Mouse (Mus musculus): ENCODE data around the gene 5330417H12Rik.
A peak's percentile ranks its signal among the peaks of the same experiment; 100 is the strongest.

Gene 5330417H12Rik

GRCm38 (mm10) chr7:107625781-107626180 lies 820 bp upstream of the 5330417H12Rik start:
- no peak for DNase-seq (ENCODE audit: low read depth, low spot score)

- DNase-seq (ENCODE audit: low read depth, low spot score) = no peak
Measured at GRCm38 (mm10) chr7:107624432-107624831, 529 bp downstream of the 5330417H12Rik start.

GRCm38 (mm10) chr7:107620137-107620536 lies 4.8 kb downstream of the 5330417H12Rik start:
- DNase-seq (ENCODE audit: low read depth, low spot score) = peak; percentile 14

DNA sequence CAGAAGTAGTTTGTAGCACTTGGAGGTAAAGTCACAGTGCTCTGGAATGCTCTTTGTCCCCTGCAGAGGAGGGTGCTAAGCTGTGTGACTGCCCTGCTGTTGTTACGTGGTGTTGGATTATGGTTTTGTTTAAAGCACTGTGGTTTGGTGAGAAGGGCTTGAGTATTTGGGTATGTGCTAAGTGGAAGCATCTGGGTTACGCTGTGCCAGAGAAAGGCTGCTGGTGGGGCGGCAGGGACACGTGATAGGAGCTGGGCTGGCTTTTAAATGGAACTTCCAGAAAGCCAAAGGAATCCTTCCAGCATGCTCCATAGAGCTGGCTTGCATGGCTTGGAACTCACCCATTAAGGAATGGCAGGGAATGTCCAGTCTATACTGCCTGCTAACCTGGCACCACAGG lies 5.7 kb downstream of the 5330417H12Rik start:
- no peak for DNase-seq (ENCODE audit: low read depth, low spot score)

GRCm38 (mm10) chr7:107618028-107618992 lies 6.7 kb downstream of the 5330417H12Rik start:
- no peak for DNase-seq (ENCODE audit: low read depth, low spot score)

DNA sequence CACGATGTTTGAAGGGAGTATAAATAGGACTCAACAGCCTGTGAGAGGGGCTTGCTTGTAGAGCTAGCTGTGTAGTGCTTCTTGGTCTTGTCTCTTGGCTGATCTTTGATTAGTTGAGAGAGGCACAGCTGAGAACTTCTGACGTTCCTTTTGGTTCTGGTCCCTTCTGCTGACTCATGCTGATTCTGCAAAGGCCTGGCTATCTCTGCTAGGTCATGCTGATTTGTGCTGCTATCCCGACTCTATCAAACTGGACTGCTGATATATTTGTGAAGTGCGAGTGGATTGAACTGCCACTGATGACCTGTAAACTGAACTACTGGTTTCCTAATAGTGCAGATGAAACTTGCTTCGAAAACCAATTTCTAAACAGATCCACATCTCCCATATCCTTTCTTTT lies 14.1 kb downstream of the 5330417H12Rik start:
- no peak for DNase-seq (ENCODE audit: low read depth, low spot score)

GRCm38 (mm10) chr7:107609622-107610255 lies 15.2 kb downstream of the 5330417H12Rik start:
- DNase-seq (ENCODE audit: low read depth, low spot score) = peak; percentile 63

- no peak for DNase-seq (ENCODE audit: low read depth, low spot score)
Measured at GRCm38 (mm10) chr7:107607766-107608165, 17.2 kb downstream of the 5330417H12Rik start.

DNA sequence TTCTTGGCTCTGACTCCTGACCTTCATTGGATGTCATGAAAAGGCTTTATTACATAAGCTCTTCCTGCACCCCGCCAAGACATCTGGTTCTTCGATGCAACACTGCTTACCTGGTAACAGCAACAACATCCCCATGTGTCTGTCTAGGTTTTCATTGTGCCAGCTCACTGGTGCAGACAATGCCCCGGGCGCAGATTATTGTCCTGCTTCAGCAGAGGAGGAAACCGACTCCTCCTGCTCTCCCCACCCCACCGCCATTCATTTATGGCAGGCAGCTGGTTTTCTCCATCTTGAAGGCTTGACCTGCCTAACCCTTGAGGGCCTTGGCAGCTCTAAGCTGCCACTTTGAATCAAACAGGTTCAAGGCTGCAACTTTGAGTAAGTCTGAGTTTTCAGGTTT lies 22.0 kb downstream of the 5330417H12Rik start:
- no peak for DNase-seq (ENCODE audit: low read depth, low spot score)

DNA sequence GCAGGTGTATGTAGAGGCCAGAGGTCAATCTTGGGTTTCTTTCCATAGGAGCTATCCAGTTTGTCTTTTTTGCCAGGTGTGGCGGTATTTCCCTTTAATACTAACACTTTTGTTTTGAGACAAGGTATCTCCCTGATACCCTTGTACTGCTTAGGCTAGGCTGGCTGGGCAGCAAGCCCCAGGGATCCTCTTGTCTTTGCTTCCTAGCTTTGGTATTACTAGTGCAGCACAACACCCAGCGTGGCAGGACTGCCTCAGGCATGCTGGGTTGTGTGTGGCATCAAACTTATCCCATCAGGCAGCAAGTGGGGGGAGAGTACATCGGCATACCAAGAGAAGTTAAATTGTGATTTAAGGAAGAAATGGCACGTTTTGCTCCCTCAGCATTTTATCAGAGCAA lies 22.5 kb downstream of the 5330417H12Rik start:
- no peak for DNase-seq (ENCODE audit: low read depth, low spot score)

GRCm38 (mm10) chr7:107600651-107601050 lies 24.3 kb downstream of the 5330417H12Rik start:
- no peak for DNase-seq (ENCODE audit: low read depth, low spot score)

DNA sequence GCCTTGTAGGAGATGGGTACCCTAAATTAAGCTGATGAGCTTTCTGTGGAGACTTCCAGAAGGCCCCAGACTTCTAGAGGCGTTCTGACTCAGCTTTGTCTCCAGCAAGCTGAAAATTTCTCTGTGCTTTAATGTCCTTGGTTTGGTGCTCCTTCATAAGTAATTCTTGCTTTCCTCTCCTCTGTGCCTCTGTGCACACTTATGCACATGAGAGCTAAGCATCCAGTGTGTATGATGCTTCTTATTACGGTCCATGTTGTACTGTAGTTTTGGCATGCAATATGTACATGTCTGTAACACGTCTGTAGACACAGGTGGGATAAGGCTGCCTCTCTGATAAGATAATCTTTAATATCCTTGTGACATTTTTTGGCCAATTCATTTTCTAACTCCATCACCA lies 27.0 kb downstream of the 5330417H12Rik start:
- DNase-seq (ENCODE audit: low read depth, low spot score) = no peak

DNA sequence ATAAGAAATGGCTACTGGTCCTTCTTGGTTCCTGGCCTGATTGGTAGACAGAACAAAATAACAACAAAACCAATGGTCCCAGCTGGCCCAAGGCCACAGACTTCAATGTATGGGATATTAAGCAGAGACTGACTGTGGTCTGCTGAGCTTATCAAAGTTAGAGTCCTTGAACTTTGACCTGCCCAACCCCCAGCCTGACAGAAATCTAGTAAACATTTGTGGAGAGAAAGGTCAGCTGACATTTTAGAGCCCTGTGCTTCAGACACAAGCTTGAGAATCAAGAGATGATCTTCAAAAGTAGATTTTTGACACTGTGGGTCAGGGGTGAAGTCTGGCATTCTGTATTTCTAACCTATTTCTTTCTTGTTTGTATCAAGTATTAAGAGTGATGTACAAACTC lies 28.2 kb downstream of the 5330417H12Rik start:
- no peak for DNase-seq (ENCODE audit: low read depth, low spot score)

DNA sequence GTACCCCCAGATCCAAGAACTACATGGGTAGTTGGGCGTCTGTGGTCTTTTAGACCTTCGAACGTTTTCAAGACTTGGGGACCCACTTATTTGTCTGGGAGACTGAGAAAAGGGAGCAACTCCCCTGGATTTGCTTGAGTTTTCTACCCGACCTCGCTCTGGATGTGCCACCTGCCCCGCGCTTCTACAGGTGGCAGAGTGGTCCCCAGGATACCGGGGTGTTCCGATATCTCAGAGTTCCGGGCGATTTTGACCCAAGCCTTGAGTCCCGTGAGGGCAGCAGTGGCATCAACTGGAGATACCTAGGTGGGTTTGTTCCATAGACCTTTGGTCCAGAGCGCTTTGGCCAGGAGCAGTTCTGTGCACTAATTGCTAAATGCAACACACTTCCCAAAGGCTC lies 29.5 kb downstream of the 5330417H12Rik start:
- DNase-seq (ENCODE audit: low read depth, low spot score) = no peak

DNA sequence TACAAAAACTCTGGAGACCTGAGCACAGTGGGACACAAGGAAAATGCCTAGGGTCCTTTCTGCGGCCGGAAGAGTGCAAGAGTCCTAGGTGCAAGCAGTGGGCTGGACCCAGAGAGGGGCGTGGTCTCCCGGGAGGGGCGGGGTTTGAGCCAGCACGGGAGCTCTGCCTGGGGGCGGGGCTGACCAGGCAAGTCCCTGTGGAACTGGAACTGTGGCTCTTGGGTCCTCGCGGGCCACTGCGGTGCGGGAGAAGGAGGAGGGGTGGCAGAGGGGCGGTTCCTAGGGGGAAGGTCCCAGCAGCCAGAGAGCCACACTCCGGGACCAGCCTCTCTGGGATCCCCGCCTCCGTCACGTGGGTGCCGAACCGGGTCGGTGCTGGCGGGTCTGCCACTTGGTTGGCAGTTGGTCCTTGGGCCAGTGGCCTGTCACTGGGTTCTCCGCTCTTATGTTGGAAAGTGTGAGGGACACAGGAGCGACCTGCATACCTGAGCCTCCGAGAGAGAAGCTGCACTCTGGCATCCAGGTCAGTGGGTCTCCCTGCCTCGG lies 30.0 kb downstream of the 5330417H12Rik start, which contains the start of gene Ppfibp2:
Gene Ppfibp2 (plus strand): TSS at position 351 of the 546 bp plus-strand sequence.
- peak; percentile 84 for DNase-seq (ENCODE audit: low read depth, low spot score)

- peak; percentile 69 for DNase-seq (ENCODE audit: low read depth, low spot score)
Measured at GRCm38 (mm10) chr7:107594325-107594856, 30.6 kb downstream of the 5330417H12Rik start.

GRCm38 (mm10) chr7:107593904-107594303 lies 31.1 kb downstream of the 5330417H12Rik start:
- DNase-seq (ENCODE audit: low read depth, low spot score) = no peak

DNA sequence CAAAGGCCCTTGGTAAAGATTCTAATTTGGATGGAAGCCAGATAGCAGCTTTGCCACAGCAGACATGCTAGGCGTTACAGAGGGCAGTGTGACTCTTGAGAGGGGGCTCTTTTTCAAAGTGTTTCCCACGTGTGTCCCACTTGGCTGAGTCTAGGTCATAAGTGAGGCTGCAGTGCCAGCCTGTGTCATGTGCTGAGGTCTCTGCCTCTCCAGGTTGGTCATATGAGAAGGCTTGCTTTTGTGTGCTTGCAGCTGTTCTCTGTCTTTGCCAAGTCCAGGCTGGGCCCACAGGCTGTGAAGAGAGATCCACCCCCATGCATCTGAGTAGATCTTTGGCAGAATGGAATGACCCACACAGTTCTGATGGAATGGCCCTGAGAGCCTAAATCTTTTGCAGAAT lies 32.3 kb downstream of the 5330417H12Rik start:
- no peak for DNase-seq (ENCODE audit: low read depth, low spot score)

DNA sequence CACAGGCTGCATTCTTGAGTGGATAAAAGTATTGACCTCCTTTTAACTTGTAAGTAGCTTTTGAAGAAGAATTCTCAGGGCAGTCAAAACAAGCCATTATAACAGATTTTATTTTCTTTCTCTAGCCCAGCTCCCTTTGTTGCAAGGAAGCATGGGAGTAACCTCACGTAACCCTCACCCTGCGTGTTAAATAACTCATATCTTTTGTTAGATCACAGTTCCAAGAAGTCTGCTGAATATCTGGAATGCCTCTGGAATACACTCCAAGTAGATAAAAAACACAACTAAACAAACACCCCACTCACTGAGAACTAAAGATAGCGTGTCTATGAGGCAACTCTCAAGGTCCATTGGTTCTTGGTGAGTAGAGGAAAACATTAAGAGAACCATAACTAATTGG lies 50.7 kb downstream of the 5330417H12Rik start:
- no peak for DNase-seq (ENCODE audit: low read depth, low spot score)

Measured in CD4-positive helper T cell, adult 2 months (primary cell).